12 mouse cellular contexts compared by ENCODE assay signal in genomic region chr6:90713650-90714049, GRCm38 (mm10).
A peak's percentile ranks its signal among the peaks of the same experiment; 100 is the strongest.
DNase-seq lines count a peak whose midpoint lies in the region; ATAC-seq and TF ChIP-seq lines count a peak whose summit lies in the region.
"Had no signal": no experiment of that assay in that cellular context is flagged by ENCODE, and none has a peak within 500 bp of the region (broad histone marks: within the 10 kb centered on the region; RNA-seq: fewer than 3 reads in every experiment).

No protein-coding gene starts in this region.

- TF ChIP-seq EP300 in lung, postnatal 0 days (IDR thresholded peaks at IDR 0.05): no peak
- TF ChIP-seq EP300 in stomach, postnatal 0 days (optimal IDR thresholded peaks at IDR 0.05): no peak

- WGBS in forebrain, embryonic 11.5 days: 62% methylated on average over 3 of the region's 3 CpGs
- WGBS in forebrain, embryonic 10.5 days: 70% methylated on average over 3 of the region's 3 CpGs
- 24% methylated on average over 3 of the region's 3 CpGs for WGBS in lung, postnatal 0 days
- WGBS in liver, embryonic 13.5 days (ENCODE audit: insufficient replicate concordance): 59% methylated on average over 3 of the region's 3 CpGs
- WGBS in stomach, postnatal 0 days: 28% methylated on average over 3 of the region's 3 CpGs

- H3K4me3 ChIP-seq in forebrain, embryonic 11.5 days (ENCODE audit: low read depth, low read length): no peak overlapping the region
- H3K4me3 ChIP-seq in forebrain, embryonic 10.5 days: no peak overlapping the region
- no peak overlapping the region for H3K4me3 ChIP-seq in lung, postnatal 0 days (ENCODE audit: low read depth, low read length)
- H3K4me3 ChIP-seq in liver, embryonic 13.5 days (replicated peaks): no peak overlapping the region
- no peak overlapping the region for H3K4me3 ChIP-seq in stomach, postnatal 0 days (ENCODE audit: low read depth, low read length)
- H3K4me3 ChIP-seq: embryonic facial prominence, embryonic 12.5 days; megakaryocyte, embryonic 14.5 days had no signal

- H3K4me2 ChIP-seq in forebrain, embryonic 11.5 days (ENCODE audit: low read depth, low read length, severe bottlenecking): no peak overlapping the region
- no peak overlapping the region for H3K4me2 ChIP-seq in lung, postnatal 0 days (replicated peaks; ENCODE audit: low read depth, low read length)
- peak overlapping the region; percentile 36; the same call in 1 of the 2 replicates for H3K4me2 ChIP-seq in liver, embryonic 13.5 days
- H3K4me2 ChIP-seq in stomach, postnatal 0 days (replicated peaks; ENCODE audit: low read depth): no peak overlapping the region
- H3K4me2 ChIP-seq: embryonic facial prominence, embryonic 12.5 days had no signal

- H3K36me3 ChIP-seq in forebrain, embryonic 11.5 days (ENCODE audit: control insufficient read depth, insufficient read depth, low read length): no peaks in the 10 kb centered on the region
- no peaks in the 10 kb centered on the region for H3K36me3 ChIP-seq in forebrain, embryonic 10.5 days (replicated peaks)
- no peaks in the 10 kb centered on the region for H3K36me3 ChIP-seq in lung, postnatal 0 days (ENCODE audit: insufficient read depth, low read length)
- H3K36me3 ChIP-seq in liver, embryonic 13.5 days: 0 out of 2 replicates have a peak, but pooled peaks cover 6% of the 10 kb centered on the region
- H3K36me3 ChIP-seq in stomach, postnatal 0 days (ENCODE audit: control insufficient read depth, insufficient read depth, low read length): no peaks in the 10 kb centered on the region
- H3K36me3 ChIP-seq: embryonic facial prominence, embryonic 12.5 days had no signal

- no peaks in the 10 kb centered on the region for H3K9me3 ChIP-seq in forebrain, embryonic 11.5 days (ENCODE audit: control insufficient read depth, low read length)
- no peaks in the 10 kb centered on the region for H3K9me3 ChIP-seq in forebrain, embryonic 10.5 days
- no peaks in the 10 kb centered on the region for H3K9me3 ChIP-seq in lung, postnatal 0 days (ENCODE audit: low read length)
- H3K9me3 ChIP-seq in liver, embryonic 13.5 days (replicated peaks): no peaks in the 10 kb centered on the region
- H3K9me3 ChIP-seq in stomach, postnatal 0 days (ENCODE audit: control insufficient read depth, low read length): no peaks in the 10 kb centered on the region
- H3K9me3 ChIP-seq: embryonic facial prominence, embryonic 12.5 days; megakaryocyte, embryonic 14.5 days had no signal

- intact Hi-C loops in left cerebral cortex, postnatal 10 days (cut with DNase I): no loop called here

- H3K9ac ChIP-seq in forebrain, embryonic 11.5 days (ENCODE audit: low read length): no peak overlapping the region
- H3K9ac ChIP-seq in lung, postnatal 0 days (replicated peaks; ENCODE audit: low read depth): no peak overlapping the region
- no peak overlapping the region for H3K9ac ChIP-seq in liver, embryonic 13.5 days
- no peak overlapping the region for H3K9ac ChIP-seq in stomach, postnatal 0 days (ENCODE audit: low read length)
- H3K9ac ChIP-seq: embryonic facial prominence, embryonic 12.5 days had no signal

- H3K27me3 ChIP-seq in forebrain, embryonic 11.5 days (ENCODE audit: control insufficient read depth, insufficient read depth, low read length): no peaks in the 10 kb centered on the region
- H3K27me3 ChIP-seq in forebrain, embryonic 10.5 days (ENCODE audit: poor library complexity, severe bottlenecking): no peaks in the 10 kb centered on the region
- H3K27me3 ChIP-seq in lung, postnatal 0 days (replicated peaks; ENCODE audit: insufficient read depth, low read length): no peaks in the 10 kb centered on the region
- no peaks in the 10 kb centered on the region for H3K27me3 ChIP-seq in liver, embryonic 13.5 days
- no peaks in the 10 kb centered on the region for H3K27me3 ChIP-seq in stomach, postnatal 0 days (ENCODE audit: control insufficient read depth, insufficient read depth, low read length)
- H3K27me3 ChIP-seq: embryonic facial prominence, embryonic 12.5 days; megakaryocyte, embryonic 14.5 days had no signal

- no peak for ATAC-seq in forebrain, embryonic 11.5 days (replicated peaks; ENCODE audit: low FRiP score)
- ATAC-seq in lung, postnatal 0 days: no peak
- ATAC-seq in liver, embryonic 13.5 days (ENCODE audit: low read depth): no peak
- ATAC-seq in stomach, postnatal 0 days (ENCODE audit: low FRiP score, low TSS enrichment): peak; percentile 31

- peaks cover 28% of the 10 kb centered on the region for H3K4me1 ChIP-seq in forebrain, embryonic 11.5 days (replicated peaks; ENCODE audit: control insufficient read depth, insufficient read depth, low read length)
- peaks cover 65% of the 10 kb centered on the region for H3K4me1 ChIP-seq in forebrain, embryonic 10.5 days
- H3K4me1 ChIP-seq in lung, postnatal 0 days (ENCODE audit: insufficient read depth, low read depth, low read length): peaks cover 48% of the 10 kb centered on the region
- H3K4me1 ChIP-seq in liver, embryonic 13.5 days (replicated peaks): peaks cover 86% of the 10 kb centered on the region
- H3K4me1 ChIP-seq in stomach, postnatal 0 days (replicated peaks; ENCODE audit: control insufficient read depth, insufficient read depth): peaks cover 31% of the 10 kb centered on the region

- 0 out of 2 replicates have a peak overlapping the region, but pooled peaks have one; percentile 4 for H3K27ac ChIP-seq in forebrain, embryonic 11.5 days (ENCODE audit: low read depth, low read length)
- no peak overlapping the region for H3K27ac ChIP-seq in forebrain, embryonic 10.5 days
- peak overlapping the region; percentile 39; the same call in 1 of the 2 replicates for H3K27ac ChIP-seq in lung, postnatal 0 days (ENCODE audit: low read length)
- H3K27ac ChIP-seq in liver, embryonic 13.5 days: peak overlapping the region; percentile 95
- peak overlapping the region; percentile 49 for H3K27ac ChIP-seq in stomach, postnatal 0 days (replicated peaks)
- H3K27ac ChIP-seq: embryonic facial prominence, embryonic 12.5 days had no signal

- no peak for TF ChIP-seq CTCF in lung, postnatal 0 days (IDR thresholded peaks at IDR 0.05)
- no peak for TF ChIP-seq CTCF in stomach, postnatal 0 days (IDR thresholded peaks at IDR 0.05; ENCODE audit: low read depth)

- no peak for DNase-seq in forebrain, embryonic 11.5 days (ENCODE audit: low spot score)
- DNase-seq in forebrain, embryonic 10.5 days (ENCODE audit: extremely low spot score, low spot score): no peak
- no peak for DNase-seq in lung, postnatal 0 days (ENCODE audit: low spot score)
- no peak for DNase-seq in lung, postnatal 25 days (ENCODE audit: low spot score)
- no peak for DNase-seq in liver, embryonic 13.5 days
- DNase-seq in stomach, postnatal 0 days (ENCODE audit: low spot score): no peak
- no peak for DNase-seq in left cerebral cortex, postnatal 10 days (ENCODE audit: extremely low spot score in 1 of 2, low spot score in 2 of 2)
- DNase-seq in retina, embryonic 14.5 days (ENCODE audit: low spot score): no peak
- DNase-seq: right cerebral cortex, postnatal 14 days; thymus, postnatal 36 days had no signal
